Mouse (Mus musculus) skeletal muscle tissue, adult 2 months (tissue): Measurements from ENCODE around the gene 1110008L16Rik.
A peak's percentile ranks its signal among the peaks of the same experiment; 100 is the strongest.
"Not testable (repeated sequence)": the region's sequence is repeated elsewhere in the genome, so short reads cannot be mapped to it uniquely, and the experiment has no call there.

Experiments
- DNase-seq: peaks from one replicate; pipeline ENCODE4 v3.0.0-alpha.2; 2012; ENCODE audit warnings: low read depth, low spot score

Gene 1110008L16Rik

DNA sequence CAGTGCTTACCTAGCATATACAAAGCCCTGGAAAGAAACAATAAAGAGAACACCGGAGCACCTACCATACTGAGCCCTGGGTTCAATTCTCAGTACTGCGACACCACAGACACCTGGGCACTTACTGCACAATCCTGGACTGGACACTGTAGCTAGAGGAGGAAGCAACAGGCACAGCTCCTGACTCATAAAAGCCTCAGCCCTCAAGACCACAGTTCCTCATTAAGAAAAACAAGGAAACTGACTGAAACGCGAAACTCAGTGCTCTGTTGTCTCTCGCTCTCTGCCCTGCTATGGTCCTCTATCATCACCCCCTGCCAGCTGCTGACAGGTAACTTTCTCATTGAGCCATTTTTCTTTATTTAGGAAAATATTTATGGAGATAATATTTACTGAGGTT lies at the start of gene 1110008L16Rik:
1110008L16Rik (plus strand) TSS at position 242 of the 400 bp plus-strand sequence.
- no peak for DNase-seq

DNA sequence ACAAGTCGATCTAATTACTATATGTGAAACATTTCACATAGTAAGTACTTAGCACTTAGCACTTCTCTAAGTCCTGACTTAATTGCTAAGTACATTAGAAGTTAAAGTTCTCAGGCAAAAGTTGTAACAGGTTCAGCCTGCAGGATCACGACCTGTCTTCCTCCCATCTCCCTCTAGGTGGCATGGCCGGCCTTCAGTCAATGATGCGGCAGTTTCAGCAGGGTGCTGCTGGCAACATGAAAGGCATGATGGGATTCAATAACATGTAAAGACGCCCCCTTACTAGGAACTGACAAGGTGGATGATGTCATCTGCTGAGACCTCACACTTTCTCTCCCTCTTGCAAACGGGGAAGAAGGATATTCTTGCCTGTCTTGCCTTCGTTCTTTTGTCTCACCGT lies 37.4 kb upstream of the 1110008L16Rik start:
- DNase-seq: not testable (repeated sequence)

DNA sequence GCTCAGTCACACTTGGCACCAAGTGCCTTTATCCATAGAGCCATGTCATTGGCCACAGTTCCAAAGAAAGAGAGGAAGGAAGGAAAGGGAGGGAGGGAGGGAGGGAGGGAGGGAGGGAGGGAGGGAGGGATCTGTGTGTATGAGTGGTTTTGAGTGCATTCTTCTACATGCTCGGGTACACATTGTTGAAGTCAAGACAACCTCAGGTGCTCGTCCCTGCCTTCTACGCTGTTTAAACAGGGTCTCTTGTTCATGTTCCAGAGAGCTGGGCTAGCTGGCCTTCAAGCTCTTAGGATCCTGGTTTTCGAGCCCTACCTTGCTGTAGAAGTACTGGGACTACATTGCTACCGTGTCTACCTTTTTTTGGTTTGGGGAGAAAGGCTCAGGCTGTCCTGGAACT lies 36.0 kb upstream of the 1110008L16Rik start:
- not testable (repeated sequence) for DNase-seq

DNA sequence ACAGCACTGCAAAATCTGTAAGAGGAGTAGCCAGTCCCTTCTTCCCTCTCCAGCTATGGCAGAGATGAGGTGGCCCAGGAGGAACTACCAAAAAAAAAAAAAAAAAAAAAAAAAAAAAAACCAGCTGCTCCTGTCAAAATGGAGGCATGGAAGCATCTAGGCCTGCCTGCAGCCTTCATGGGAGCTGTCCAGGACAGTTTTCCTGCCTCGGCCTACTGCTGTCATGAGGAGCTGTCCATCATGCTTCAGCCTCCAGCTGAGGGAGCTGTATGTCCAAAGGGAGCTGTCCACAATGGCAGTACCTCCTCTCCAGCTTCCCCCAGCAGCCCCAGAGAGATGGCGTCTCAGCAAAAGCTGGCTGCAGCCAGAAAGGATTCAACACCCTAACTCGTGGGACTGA lies 27.1 kb upstream of the 1110008L16Rik start:
- DNase-seq: no peak

DNA sequence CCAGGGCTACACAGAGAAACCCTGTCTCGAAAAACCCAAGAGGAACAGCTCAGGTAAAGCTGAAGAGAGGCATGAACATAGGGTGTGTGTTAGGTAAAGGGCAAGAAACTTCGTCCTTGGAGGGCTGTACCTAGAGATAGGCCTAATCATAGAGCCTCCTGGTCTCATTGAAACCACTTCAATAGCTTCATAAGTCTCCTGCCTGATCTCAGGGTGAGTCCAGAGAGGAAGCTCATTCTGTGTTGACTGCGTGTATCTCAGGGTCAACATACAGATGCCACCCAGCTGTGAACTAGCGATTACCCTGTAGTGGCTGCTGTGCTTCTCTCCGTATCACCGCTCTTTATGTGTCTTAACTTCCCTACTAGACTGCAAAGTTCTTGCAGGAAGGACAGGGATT lies 21.8 kb upstream of the 1110008L16Rik start:
- DNase-seq: not testable (repeated sequence)

DNA sequence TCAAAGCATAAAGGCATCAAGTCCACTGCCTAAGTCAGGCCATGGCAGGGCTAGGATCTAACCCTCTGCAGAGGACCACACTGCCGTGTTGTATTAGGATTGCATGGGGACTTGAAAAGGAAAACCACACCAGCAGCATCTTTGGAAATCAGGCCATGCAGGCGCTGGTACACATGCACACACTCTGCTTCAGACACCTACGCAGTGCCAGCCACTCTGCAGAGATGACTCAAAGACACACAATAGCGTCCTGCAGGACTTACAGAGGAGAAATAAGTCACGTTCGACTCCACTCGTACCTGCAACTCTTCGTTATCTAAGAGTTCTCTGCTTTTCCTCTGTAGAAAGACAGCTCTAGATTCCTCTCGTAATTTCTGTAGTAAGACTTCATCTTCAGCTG lies 1.3 kb upstream of the 1110008L16Rik start:
- no peak for DNase-seq

DNA sequence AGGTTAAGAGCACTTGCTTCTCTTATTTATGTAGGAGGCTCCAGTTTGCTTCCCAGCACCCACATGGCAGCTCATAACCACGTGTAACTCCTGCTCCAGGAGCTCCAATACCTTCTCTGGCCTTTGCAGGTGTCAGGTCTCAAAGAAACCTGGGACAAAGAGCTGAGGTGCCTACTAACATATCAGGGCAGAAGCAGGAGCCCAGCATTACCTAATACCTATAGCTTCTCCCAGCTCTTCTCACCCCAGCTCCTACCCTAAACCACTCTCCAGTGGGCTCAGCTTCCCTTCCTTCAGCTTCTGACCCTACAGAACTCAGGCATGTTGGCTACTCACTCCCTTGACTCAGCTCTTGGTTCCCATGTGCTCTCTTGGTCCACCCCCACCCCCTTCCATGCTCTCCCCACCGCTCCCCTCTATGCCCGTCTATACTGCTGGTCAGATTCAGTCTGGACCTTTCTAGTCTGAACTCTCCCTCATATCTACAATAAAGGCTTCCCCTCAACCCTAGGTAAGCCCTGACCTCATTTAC lies 1.5 kb downstream of the 1110008L16Rik start:
- DNase-seq: no peak

DNA sequence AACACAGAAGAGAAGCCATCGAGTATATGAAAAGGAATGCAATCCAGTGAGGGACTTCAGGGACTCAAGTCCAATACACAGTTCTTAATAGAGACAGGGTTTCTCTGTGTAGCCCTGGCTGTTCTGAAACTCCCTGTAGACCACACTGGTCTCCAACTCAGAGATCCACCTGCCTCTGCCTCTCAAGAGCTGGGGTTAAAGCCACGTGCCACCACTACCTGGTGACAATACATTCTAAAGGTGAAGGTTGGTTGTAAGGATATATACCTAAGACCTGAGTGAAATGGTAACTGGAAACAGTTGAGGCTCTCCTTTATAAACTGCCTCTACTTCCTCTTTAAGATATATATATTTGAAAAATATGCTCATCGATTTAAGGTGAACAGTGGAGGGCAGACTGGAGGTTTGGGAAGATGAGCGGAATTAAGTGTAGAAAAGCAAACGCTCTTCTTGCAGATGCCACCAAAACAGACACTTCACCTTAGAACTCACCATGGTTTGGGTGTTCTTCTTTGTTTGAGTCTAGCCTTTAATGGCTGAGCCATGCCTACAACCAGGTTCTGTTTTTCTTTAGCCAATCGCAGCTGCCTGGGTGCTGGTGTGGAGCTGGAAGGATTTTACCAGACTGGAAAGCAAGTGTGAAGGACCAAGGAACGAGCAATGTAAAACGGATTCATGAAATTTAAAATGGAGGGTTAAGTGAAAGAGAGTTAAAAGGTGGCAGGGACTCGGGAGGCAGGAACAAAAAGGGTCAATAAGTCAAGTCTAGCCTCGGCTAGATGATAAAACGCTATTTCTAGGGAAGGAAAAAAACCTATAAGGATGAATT lies 2.3 kb downstream of the 1110008L16Rik start:
- no peak for DNase-seq

DNA sequence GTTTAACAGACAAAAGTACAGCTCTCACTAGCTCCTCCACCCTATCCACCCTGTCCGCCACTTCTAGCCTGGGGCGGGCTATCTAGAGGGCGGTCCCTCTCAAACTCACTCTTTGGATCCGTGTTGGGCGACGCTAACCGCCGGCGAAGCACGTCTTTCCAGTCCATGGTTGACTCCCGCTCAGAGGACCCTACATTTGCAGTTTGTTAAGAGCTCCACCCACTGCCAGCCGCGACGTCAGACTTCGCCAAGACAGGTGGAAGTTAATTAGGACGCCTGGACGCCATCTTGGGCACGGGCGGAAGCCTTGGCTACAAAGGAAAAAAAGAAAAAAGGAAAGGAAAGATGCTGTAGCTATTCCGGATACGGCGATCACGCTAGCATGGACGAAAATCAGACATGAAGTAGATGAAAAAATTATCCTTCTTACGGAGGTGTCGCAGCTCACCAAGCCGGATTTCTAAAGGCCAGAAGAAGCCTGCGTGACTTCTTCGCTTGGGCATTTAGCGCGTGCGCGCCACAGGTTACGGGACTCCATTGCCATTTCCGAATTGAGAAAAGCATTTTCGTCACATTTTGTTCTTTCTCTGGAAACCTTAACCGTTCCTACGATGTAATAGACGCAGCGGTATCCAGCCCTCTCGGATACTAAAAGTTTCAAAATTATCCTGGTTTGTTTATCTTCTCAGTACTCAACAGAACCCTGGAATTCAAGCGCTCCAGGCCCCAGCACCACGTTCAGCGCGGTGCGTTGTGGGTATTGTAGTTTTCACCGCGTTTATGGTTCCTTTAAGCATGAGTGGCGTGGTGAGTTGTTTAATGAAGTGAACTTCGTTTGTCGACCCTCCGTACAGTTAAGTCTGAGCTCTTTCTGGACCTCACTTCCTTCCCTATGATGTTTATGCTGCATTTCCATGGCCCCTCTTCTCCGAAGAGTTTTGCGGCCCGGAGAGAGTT lies 3.4 kb downstream of the 1110008L16Rik start, which contains the start of gene Ppp2r3c:
Ppp2r3c (minus strand) TSS at position 514 of the 957 bp plus-strand sequence.
- DNase-seq: peak; percentile 87

DNA sequence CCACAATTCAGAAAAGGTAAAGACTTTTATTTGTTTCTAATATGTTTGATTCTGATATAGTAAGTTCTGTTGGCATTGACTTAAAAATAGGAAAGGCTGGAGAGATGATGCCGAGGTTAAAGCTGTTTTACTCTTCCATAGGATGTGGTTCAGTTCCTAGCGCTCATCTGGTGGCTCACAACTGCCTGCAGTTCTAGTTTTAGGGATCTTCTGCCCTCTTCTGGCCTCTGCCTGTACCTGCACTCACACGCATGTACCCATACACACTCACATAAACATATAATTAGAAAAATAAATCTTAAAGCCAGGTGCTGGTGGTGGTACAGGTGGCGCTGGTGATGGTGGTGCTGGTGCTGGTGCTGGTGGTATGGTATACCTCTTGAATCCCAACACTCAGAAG lies 7.0 kb downstream of the 1110008L16Rik start:
- no peak for DNase-seq

DNA sequence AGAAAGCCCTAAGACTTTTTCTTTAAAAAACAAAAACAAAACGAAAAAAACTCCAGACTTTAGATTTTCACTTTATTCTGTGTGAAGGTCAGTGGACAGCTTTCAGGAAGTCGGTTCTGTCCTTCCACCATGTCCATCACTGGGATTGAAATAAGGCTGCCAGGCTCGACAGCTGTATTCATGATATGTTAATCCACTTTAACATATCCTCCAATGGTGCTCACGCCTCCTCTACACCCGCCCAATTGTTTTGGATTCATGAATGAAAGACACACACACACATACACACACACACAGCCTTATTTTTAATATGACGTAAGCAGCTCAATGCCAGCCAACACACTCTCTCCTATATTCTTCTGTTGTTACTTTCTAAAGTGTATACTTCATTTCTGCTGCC lies 8.2 kb downstream of the 1110008L16Rik start:
- no peak for DNase-seq

DNA sequence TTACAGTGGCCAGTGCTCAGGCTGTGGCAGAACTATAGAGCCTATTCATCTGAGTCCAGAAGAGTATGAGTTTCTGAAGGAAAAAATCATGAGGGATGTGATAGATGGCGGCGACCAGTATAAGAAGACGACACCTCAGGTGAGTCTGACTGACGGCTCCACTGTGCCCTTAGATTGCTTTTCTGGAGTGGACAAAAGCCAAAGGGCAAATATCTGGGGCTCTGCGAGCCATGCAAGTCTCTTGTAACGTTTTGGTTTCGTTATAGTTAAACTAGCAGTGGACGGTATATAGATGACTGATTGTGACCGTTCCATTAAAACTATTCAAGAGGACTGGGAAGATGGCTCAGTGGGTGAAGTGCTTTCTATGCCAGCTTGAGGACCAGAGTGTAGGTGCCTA lies 9.4 kb downstream of the 1110008L16Rik start:
- no peak for DNase-seq

DNA sequence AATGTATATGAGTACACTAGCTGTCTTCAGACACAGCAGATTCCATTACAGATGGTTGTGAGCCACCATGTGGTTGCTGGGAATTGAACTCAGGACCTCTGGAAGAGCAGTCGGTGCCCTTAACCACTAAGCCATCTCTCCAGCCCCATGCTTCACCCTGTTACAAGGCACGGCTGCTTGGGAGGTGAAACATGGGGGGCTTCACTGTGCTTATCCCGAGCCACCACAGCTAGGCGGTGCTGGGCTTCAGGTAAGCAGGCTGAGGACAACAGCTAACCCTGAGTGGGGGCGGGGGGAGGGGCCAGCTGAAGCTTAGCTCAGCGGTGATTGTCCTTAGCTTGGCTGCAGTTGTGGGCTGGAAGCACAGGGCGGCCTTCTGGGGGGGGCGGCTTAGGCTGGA lies 10.1 kb downstream of the 1110008L16Rik start:
- no peak for DNase-seq

DNA sequence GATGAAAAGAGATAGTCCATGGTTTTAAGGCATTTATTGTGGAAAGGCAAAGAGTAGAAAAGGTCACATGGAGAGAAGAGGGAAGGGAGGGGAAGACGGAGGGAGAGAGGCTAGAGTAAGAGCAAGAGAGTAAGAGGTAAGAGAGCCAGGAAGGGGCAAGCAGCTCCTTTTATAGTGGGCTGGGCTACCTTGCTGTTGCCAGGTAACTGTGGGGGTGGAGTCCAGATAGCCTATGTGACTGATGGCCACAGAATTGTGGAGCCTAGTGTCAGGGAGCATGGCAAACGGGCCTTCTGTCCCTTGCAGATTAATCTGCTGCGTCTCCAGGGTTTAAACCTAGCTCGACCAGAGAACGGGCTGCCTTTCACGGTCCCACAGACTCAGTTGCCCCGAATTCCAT lies 12.5 kb downstream of the 1110008L16Rik start:
- DNase-seq: no peak

DNA sequence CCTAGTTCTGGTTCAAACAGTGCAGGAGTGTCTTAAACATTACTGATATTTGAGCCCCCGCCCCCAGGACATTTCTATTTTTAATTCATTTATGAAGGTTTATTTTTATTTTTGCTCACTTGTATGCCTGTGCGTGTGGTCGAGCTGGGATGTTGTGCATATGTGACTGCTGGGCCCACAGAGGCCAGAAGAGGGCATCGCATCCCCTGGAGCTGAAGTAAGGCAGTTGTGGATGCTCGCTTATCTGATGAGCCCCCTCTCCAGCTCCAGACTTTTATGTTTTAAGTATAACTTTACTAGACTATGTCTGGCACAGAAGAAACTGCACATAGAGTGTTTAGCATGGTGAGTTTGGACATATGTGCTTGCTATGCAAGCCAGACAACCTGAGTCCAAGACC lies 14.5 kb downstream of the 1110008L16Rik start:
- DNase-seq: no peak

DNA sequence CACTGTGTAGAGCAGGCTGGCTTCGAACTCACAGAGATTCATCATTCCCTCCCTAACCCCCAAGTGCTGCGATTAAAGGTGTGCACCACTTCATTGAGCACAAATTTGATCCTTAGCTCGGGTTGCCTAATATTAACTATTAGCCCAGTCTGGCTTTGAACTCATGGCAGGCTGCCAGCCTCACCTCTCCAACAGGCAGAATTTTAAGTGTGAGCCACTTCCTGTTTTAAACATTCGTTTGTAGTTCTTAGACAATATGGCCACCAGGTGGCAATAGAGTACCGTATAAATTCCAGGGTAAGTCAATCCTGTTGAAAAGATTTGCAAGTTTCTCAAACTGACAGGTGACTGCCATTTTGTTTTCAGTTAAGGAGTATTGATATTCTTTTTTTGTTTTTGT lies 15.8 kb downstream of the 1110008L16Rik start:
- DNase-seq: peak; percentile 71

DNA sequence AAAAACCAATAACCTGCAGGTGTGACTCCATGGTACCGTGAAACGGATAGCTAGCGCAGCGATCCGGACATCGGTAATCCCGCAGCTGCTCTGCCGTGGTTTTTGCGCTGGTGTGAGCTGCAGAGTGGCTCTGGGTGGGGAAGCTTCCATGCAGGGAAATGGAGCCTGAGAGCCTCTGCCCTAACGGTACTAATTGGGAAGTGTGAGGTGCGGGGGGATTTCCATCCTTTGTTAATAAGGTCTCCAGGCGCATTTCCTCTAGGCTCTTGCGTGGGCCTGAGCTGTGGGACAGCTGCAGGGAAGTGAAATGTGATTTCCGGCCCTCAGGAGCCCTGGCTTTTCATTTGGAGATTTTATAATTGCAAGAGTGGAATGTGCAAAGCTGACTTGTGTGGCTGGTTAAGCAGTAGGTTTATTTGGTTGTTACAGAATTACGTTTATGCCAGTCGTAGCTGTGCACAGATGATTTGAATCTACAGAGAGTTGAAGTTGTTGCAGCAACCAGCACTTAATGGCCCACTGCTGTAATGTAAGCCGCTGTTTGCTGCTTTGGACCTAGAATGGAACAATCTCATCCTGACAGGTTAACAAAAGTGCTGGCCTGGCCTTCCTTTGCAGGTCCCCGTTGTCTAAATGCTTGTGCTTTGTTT lies 22.4 kb downstream of the 1110008L16Rik start:
- DNase-seq: no peak

DNA sequence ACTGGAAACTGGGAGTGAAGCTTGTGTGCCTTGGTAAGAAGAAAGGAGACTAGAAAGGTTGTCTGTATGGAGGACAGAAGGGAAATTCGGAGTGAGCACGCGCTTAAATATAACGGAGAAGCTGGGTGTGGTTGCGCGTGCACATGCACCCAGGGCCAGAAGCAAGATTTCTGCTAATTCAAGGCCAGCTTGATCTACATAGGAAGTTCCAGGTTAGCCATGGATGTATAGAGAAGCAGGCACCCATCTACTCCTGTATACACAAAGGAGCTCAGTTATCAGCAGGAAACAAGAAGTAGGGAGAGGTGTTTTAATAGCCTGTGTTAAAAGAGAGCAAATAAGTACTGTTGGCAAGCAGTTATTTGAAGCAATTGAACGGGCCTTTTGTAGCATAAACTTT lies 26.3 kb downstream of the 1110008L16Rik start:
- no peak for DNase-seq

DNA sequence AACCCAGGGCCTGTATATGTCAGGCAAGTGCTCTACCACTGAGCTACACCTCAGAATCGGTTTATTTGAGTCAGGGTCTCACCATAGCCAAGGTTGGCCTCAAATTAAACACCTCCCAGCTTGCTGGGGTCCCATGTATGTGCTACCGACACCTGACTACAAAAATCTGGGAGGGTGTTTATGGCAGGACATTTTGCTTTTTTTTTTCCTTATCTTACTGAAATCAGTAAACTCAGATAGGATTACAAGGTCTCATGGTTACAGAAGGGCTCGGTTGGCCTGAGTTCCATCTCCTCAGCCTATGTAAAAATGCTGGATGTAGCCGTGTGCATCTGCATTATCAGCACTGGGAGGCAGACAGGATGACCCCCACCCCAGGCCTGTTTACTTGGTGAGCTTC lies 29.4 kb downstream of the 1110008L16Rik start:
- no peak for DNase-seq

DNA sequence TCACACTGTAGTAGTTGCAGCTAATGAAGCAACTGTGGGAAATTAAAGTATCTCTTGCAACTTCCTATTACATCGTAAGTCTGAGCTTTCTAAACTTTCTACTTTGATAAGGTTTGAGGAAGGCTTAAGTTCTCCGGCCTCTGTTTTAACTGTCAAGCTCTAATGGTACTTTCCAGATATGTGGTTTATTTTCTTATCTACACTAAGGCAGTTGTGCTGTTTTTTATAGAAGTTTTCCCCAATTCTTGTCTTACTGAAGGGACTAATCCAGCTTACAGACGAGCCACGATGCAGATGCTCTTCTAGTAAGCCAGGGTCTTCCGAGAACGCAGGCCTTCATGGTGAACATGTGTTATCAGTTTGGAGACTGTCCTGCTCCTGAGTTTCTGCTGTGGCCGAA lies 30.0 kb downstream of the 1110008L16Rik start:
- DNase-seq: no peak

DNA sequence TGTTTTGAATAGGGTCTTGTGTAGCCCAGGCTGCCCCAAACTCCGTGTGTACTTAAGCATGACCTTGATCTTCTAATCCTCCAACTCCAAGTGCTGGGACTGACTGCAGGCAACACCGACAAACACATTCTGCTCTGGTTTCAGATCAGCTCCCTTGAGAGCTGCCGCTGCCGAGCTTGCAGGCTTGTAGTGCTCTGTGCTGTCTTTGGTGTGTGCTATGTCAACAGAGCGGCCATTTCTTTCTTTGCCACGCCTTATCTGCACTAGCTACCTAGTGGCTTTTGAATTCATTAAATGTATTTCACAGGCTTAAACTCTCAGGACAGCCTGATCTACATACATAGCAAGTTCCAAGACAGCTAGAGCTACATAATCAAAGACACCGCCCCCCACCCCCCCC lies 34.3 kb downstream of the 1110008L16Rik start:
- DNase-seq: no peak

DNA sequence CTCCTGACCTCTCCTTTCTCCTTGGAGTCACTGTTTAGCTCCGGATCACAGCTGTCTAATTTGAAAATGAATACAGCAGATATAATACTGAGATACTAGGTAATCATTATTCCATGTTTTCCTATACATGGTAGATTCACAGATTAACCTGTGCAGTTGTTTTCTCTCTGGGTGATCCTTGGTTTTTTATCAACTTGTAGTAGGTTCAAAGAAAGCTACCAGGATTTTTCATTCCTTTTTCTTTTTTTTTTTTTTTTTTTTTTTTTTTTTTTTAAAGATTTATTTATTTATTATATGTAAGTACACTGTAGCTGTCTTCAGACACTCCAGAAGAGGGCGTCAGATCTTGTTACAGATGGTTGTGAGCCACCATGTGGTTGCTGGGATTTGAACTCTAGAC lies 39.1 kb downstream of the 1110008L16Rik start:
- not testable (repeated sequence) for DNase-seq
